Mouse (Mus musculus): ENCODE results near the gene Slc25a18. TPM values are rescaled to one million over a fixed set of nuclear protein-coding genes. Genes with fewer than 3 reads are reported as not detected.

Gene Slc25a18
- 1 to 10 TPM in 2 of 4 experiments, under 1 TPM in 2; 0.29 to 1.2 (median 0.78) TPM for total RNA-seq (2022)

DNA sequence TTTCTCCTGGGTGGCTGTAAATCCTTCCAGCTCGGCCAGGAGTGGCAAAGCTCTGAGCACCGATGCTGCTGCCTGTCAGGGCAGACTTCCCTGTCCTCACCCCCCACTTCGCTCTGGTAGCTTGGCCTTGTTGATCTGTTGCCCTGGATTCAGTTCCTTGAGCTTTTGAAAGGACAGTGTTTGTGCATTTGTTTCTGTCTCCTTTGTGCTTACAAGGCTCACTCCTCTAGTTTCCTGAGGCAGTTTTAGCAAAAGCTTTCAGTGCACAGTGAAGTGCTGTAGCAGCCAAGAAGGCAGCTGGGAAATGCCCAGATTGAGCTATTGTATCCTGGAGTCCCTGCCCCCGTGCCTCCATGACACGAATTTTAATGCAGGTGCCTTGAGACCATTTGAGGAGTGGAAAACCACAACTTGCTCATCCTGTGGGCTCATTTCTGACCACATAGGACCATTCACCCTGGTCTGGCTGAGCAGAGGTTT lies at the start of gene Slc25a18:
Slc25a18 (plus strand) TSS at position 430 of the 480 bp plus-strand sequence.
- DNase-seq = no peak

GRCm38 (mm10) chr6:120725986-120726385 lies 47.4 kb upstream of the Slc25a18 start:
- DNase-seq = no peak

DNA sequence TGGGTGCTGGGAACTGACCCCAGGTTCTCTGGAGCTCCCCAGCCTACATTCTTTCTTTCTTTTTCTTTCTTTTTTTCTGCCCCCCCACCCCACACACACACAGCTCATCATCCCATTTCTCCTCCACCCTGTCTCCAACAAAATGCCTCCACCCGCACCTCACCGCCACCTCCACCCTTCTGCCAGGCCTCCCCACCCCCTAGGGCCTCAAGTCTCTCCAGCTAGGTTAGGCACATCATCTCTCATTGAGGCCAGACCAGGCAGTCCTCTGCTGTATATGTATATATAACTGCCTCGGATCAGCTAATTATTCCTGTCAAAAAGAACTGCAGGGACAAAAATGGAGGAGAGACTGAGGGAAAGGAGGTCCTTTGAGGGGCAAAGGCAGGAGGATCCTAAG lies 37.4 kb upstream of the Slc25a18 start:
- DNase-seq = no peak

DNA sequence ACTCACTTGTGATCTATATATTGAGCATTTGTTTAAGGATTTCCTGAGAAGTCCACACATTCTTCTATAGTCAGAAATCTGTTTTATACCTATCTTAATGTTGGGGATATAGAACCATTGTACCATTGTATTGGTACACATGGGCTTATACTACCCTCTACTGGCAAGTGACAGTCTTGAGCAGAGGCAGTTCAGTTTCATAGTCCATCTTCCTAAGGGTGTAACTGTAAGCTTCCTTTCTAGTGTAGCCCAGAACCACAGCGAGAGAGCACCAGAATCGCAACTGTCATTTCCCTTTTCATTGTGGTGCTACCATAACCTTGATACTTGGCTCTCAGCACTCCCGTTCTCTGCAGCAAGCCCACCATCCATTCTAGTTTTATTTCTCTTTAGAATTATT lies 36.8 kb upstream of the Slc25a18 start:
- no peak for DNase-seq

DNA sequence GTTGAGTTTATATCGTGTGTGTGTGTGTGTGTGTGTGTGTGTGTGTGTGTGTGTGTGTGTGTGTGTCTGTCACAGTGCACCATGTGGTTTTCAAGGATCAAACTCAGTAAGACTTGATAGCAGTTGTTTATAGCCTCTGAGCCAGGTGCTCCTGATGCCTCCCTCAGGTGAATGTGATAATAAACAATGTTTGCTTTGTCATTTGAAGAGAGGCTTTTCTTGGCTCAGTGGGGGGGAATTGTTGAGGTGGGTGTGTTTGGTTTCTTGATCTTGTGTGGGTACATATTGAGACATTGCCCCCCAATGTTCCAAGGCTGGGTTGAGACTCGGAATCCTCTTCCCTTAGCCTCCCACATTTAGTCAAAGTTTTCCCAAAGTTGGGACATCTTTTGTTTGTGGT lies 30.2 kb upstream of the Slc25a18 start:
- no peak for DNase-seq

GRCm38 (mm10) chr6:120744266-120744665 lies 29.1 kb upstream of the Slc25a18 start:
- no peak for DNase-seq

GRCm38 (mm10) chr6:120746416-120746815 lies 27.0 kb upstream of the Slc25a18 start:
- no peak for DNase-seq

DNA sequence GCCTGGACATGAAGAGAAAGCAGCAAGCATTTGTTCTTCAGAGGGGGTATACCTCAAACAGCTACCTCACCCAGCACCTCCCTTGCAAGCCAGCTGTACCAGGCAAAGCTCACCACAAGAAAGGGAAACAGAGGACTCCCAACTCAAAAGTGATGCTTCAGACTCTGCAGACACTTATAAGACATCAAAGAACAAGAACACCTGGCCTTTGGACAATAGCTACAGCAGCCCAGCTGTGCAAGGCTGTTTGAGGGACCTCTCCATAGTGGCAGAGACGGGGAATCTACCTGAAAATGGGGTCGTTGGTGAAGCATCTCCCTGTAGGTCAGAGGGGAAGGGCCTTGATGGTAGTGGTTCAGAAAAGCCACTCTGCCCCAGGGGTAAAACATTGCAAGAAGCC lies 12.2 kb upstream of the Slc25a18 start:
- DNase-seq = no peak

DNA sequence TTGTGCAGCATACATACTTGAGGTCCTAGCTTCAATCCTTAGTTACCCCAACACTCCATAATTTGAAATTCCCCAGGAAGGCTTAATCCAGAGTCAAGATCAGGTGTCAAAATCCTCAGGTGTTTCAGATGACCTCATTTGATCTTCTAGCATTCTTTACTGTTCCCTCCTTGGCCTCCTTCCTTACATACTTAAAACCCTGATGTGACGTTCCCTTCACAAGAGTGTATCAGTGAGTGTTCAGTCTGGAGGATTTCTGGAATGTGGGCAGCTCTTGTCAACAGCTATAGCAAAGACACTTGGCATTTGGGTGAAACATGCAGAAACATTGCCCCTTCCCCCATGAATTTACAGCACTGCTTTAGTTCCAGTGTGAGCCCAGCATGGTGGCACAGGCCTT lies 3.4 kb upstream of the Slc25a18 start:
- DNase-seq = no peak

GRCm38 (mm10) chr6:120771366-120771765 lies 2.0 kb upstream of the Slc25a18 start:
- no peak for DNase-seq

GRCm38 (mm10) chr6:120772025-120772424 lies 1.4 kb upstream of the Slc25a18 start:
- DNase-seq = no peak

- no peak for DNase-seq
These were observed 385 bp downstream of the Slc25a18 start for GRCm38 (mm10) chr6:120773763-120774162.

- DNase-seq = no peak
These were observed 2.9 kb downstream of the Slc25a18 start for GRCm38 (mm10) chr6:120776286-120776685.

DNA sequence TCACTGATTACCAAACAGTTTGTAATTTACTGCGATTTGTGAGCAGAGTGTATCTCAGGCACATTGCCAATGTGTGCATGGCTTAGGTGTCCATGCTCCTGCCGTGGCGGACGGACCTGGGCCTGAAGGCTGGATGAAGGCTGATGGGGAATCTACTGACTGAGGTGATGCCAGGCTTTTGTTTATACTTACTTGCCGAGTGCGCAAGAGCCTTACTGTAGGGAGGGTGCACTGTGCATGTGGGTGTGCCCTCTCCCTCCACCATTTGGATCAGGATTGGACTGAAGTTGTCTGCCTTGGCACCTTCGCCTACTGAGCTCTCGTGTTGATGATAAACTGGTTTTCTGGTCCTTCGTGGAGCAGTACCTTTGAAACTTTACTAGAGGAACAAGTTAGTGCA lies 4.2 kb downstream of the Slc25a18 start:
- no peak for DNase-seq

DNA sequence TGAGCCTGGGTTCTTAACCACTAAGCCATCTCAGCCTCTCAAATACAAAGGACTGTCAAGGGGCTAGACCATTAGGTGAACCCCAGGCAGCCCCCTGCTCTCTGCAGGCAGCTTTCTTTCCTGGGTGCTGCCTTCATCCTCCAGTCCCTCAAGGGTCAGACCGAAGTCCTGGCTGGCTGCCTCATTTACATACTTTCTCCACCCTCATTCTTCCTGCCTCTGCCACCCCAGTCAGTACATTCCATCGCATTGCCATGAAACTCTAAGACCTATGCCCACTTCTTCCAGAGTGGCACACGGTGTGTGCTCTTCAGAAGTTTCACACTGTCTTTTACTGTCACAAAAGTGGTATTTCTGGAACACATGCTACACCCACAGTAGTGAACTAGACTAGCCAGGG lies 4.8 kb downstream of the Slc25a18 start:
- DNase-seq = no peak

GRCm38 (mm10) chr6:120782948-120783347 lies 9.6 kb downstream of the Slc25a18 start:
- no peak for DNase-seq

GRCm38 (mm10) chr6:120784351-120784750 lies 11.0 kb downstream of the Slc25a18 start:
- no peak for DNase-seq

DNA sequence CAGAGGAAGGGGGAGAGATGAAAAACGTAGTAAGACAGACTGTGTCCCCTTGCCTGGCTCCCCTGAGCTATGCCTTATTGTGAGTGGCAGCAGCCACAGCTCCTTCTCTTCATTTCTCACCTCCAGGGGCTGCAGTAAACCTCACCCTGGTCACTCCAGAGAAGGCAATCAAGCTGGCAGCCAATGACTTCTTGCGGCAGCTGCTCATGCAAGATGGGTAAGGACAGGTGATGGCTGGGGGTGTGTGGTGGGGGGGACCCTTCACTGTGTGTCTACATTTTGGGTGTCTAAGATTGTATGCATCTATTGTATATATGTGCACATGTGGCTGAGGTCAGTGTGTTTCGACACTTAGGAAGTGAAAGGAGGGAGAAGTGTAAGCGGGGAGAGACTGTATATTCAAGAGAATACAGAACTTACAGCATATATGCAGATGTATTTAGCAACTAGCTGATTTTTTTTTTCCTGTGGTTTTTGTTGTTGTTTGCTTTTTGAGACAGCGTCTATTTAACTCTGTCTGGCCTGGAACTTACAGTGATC lies 14.8 kb downstream of the Slc25a18 start:
- no peak for DNase-seq

- DNase-seq = no peak
These were observed 15.5 kb downstream of the Slc25a18 start for GRCm38 (mm10) chr6:120788904-120789303.

GRCm38 (mm10) chr6:120790153-120790552 lies 16.8 kb downstream of the Slc25a18 start:
- DNase-seq = no peak

GRCm38 (mm10) chr6:120790717-120791116 lies 17.3 kb downstream of the Slc25a18 start:
- no peak for DNase-seq

GRCm38 (mm10) chr6:120792947-120793346 lies 19.6 kb downstream of the Slc25a18 start:
- no peak for DNase-seq

- no peak for DNase-seq
These were observed 22.2 kb downstream of the Slc25a18 start for GRCm38 (mm10) chr6:120795422-120796086.

DNA sequence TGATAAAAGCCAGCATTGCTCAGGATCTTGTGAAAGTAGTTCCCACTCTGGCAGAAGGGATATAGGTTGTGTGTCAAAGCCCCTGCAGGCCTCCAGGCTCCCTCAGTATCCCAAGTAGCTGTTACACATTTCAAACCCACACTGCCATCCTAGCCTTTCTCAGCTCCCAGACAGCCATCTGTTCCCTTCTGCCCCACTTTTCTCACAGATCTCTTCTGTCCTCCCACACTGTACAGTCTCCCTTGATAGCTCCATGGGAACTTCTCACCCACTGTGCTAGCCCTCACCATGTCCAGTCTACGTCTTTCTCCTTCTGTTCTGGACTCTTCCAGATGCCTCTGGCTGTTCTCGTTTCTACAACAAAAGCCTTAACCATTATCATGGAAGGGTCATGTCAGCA lies 22.7 kb downstream of the Slc25a18 start:
- DNase-seq = no peak

All from adrenal gland, adult 8-10 months (tissue).